Mouse (Mus musculus) midbrain, embryonic 11.5 days (tissue): ENCODE data around the gene Ercc4. TPM values are rescaled to one million over a fixed set of nuclear protein-coding genes. Genes with fewer than 3 reads are reported as not detected.

ENCODE experiments used
- ATAC-seq: fragments of 200-750 bp; cut with Nextera tagmentation; 2 replicates; pipeline ENCODE4 v1.8.0; 2017; ENCODE audit warnings: moderate TSS enrichment, moderate library complexity; ENCODE audit not compliant: low FRiP score
- DNase-seq: peaks from one replicate; pipeline ENCODE4 v3.0.0; 2015; ENCODE audit warnings: low spot score; ENCODE audit errors: missing footprints
- H3K27ac ChIP-seq: fragments of 300-500 bp; sonication (generic); 2 replicates; pipeline ENCODE4 v1.5.1; 2014; ENCODE audit warnings: low read depth, low read length
- H3K27me3 ChIP-seq: fragments of 300-500 bp; sonication (generic); 2 replicates; pipeline ENCODE4 v1.6.1; 2014; ENCODE audit warnings: mild to moderate bottlenecking, low read length, moderate library complexity, mixed read lengths; ENCODE audit not compliant: control insufficient read depth, insufficient read depth
- H3K36me3 ChIP-seq: fragments of 300-500 bp; sonication (generic); 2 replicates; pipeline ENCODE4 v1.6.1; 2014; ENCODE audit warnings: mild to moderate bottlenecking, low read length, moderate library complexity, mixed read lengths; ENCODE audit not compliant: control insufficient read depth, insufficient read depth
- H3K4me1 ChIP-seq: fragments of 300-500 bp; sonication (generic); 2 replicates; pipeline ENCODE4 v1.6.1; 2014; ENCODE audit warnings: low read length; ENCODE audit not compliant: control insufficient read depth, insufficient read depth
- H3K4me2 ChIP-seq: fragments of 300-500 bp; sonication (generic); 2 replicates; pipeline ENCODE4 v1.6.1; 2014; ENCODE audit warnings: mild to moderate bottlenecking, moderate library complexity
- H3K4me3 ChIP-seq: fragments of 300-500 bp; sonication (generic); 2 replicates; pipeline ENCODE4 v1.5.1; 2014; ENCODE audit warnings: low read depth, low read length
- H3K9ac ChIP-seq: fragments of 300-500 bp; sonication (generic); 2 replicates; pipeline ENCODE4 v1.6.1; 2014; ENCODE audit warnings: low read length
- H3K9me3 ChIP-seq: fragments of 300-500 bp; sonication (generic); 2 replicates; pipeline ENCODE4 v1.6.1; 2016; ENCODE audit warnings: low read length; ENCODE audit not compliant: control insufficient read depth
- WGBS: fragments of 180-500 bp; shearing (Covaris S2); extraction: QIAGEN DNeasy Blood & Tissue Kit; methylation state at CpG from one replicate; pipeline ENCODE4 v1.1.7; 2014; 5-methylcytosine and 5-hydroxymethylcytosine counted together
- polyA plus RNA-seq: library from polyadenylated mRNA; unstranded; fragments of >200 nt; fragmentation: Nextera tagmentation; extraction: Ambion mirVana; gene quantifications from 2 replicates; pipeline ENCODE4 v1.2.1, GENCODE M21; 2014

The Ercc4 gene
- polyA plus RNA-seq, 1 experiment from 2014 or later: 13.7 TPM

GRCm38 (mm10) chr16:13199204-13199603 is 89.7 kb downstream of the Ercc4 start:
- H3K36me3 ChIP-seq: no peaks in the 10 kb centered on the region
- no peak overlapping the region for H3K9ac ChIP-seq
- ATAC-seq: no peak
- no peak overlapping the region for H3K4me2 ChIP-seq
- H3K27me3 ChIP-seq: no peaks in the 10 kb centered on the region
- 33% methylated on average over 2 of the region's 2 CpGs for WGBS
- no peak overlapping the region for H3K27ac ChIP-seq
- H3K4me1 ChIP-seq: peaks cover 10% of the 10 kb centered on the region; the same call in 1 of the 2 replicates
- no peak for DNase-seq
- no peaks in the 10 kb centered on the region for H3K9me3 ChIP-seq
- no peak overlapping the region for H3K4me3 ChIP-seq

Other genes with a start within 250 kb of the Ercc4 start
- 18.7 and 19.1 TPM in 2 replicates for gene Mrtfb, start 146.8 kb downstream of the Ercc4 start, polyA plus RNA-seq